Mouse (Mus musculus): Measurements from ENCODE around the gene Mycs. TPM values are rescaled to one million over a fixed set of nuclear protein-coding genes. Genes with fewer than 3 reads are reported as not detected.
A peak's percentile ranks its signal among the peaks of the same experiment; 100 is the strongest.

Gene Mycs
- not detected for total RNA-seq (2021)
- long read RNA-seq: 0 reads

DNA sequence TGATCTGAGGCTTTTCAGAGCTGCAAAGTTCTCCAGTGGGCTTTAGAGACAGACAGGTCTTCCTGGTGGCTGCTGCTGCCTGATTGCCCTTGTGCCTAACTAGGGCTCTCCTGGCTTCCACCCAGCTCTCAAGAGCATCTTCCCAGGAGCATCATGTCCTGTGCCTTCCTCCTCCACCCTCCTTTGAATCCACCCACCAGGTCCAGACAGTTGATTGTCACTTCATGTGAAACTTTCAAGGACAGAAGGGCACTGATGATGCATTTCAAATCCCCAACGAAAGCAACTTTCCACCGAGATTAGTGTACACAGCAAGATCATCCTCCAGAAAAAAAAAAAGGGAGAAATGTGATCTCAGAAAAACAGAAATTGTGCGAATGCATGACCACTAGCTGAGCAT is at the start of gene Mycs:
Mycs (minus strand) TSS at position 101 of the 400 bp plus-strand sequence.
- DNase-seq (ENCODE audit: low spot score in 2 of 2): no peak

DNA sequence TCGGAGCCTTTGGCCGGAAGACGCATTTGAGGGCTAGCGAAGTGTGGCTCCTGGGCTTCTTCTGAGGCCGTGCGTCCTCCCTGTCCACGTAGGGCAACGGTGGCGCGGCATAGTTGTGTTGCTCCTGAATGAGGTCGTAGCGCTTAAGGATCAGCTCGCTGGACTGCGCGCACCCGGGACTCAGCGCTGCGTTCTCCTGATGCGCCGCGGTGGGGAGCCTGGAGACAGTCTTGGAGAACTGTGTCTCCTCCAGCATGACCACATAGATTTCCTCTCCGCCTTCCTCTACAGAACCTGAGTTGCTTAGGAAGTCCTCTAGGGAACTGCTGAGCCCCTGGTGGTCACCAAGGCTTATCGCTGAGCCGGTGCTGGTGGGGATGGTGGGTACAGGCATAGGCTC is 1.0 kb downstream of the Mycs start:
- peak; percentile 2 to 18 for DNase-seq (ENCODE audit: low spot score in 2 of 2)

Other genes with a start within 250 kb of the Mycs start
- gene Btbd35f7, start 199.8 kb upstream of the Mycs start, total RNA-seq (2021): not detected

Measured in layer of hippocampus, postnatal 10 days (tissue).